Mouse (Mus musculus): ENCODE results near the gene Shmt1. TPM values are rescaled to one million over a fixed set of nuclear protein-coding genes. Genes with fewer than 3 reads are reported as not detected.
"Not testable (repeated sequence)": the region's sequence is repeated elsewhere in the genome, so short reads cannot be mapped to it uniquely, and the experiment has no call there.

Gene Shmt1
- 70.5 and 71.7 TPM in 2 replicates for polyA plus RNA-seq (2014; fragmentation: Nextera tagmentation; extraction: Ambion mirVana)

GRCm38 (mm10) chr11:60811618-60812017 is at the start of gene Shmt1:
Gene Shmt1, minus strand, starts transcription at chr11:60811718.
- Histone ChIP-seq H3K4me3 (ENCODE audit: low read depth, low read length) (peak within 1 kb of the TSS; percentile 34), H3K4me2 (ENCODE audit: low read depth, low read length, severe bottlenecking) (peak within 1 kb of the TSS; percentile 56), H3K9ac (ENCODE audit: low read length) (peak within 1 kb of the TSS; percentile 40)
- not testable (repeated sequence) for H3K27ac ChIP-seq (ENCODE audit: low read depth, low read length); H3K9me3 ChIP-seq (ENCODE audit: control insufficient read depth, low read length); H3K27me3 ChIP-seq (ENCODE audit: control insufficient read depth, insufficient read depth, low read length); ATAC-seq (replicated peaks; ENCODE audit: low FRiP score); H3K4me1 ChIP-seq (replicated peaks; ENCODE audit: control insufficient read depth, insufficient read depth, low read length); H3K36me3 ChIP-seq (ENCODE audit: control insufficient read depth, insufficient read depth, low read length); DNase-seq (ENCODE audit: low spot score)
- WGBS, result 39% methylated on average over 6 of the region's 6 CpGs

GRCm38 (mm10) chr11:60856587-60856986 is 45.1 kb upstream of the Shmt1 start:
- 83% methylated on average over 3 of the region's 3 CpGs for WGBS
- no peak for ATAC-seq (replicated peaks; ENCODE audit: low FRiP score)
- Histone ChIP-seq H3K9ac (ENCODE audit: low read length) (no peak overlapping the region), H3K9me3 (ENCODE audit: control insufficient read depth, low read length) (no peaks in the 10 kb centered on the region), H3K4me2 (ENCODE audit: low read depth, low read length, severe bottlenecking) (no peak overlapping the region), H3K27ac (ENCODE audit: low read depth, low read length) (no peak overlapping the region), H3K4me1 (replicated peaks; ENCODE audit: control insufficient read depth, insufficient read depth, low read length) (no peaks in the 10 kb centered on the region), H3K36me3 (ENCODE audit: control insufficient read depth, insufficient read depth, low read length) (no peaks in the 10 kb centered on the region; the same call in 1 of the 2 replicates), H3K4me3 (ENCODE audit: low read depth, low read length) (no peak overlapping the region), H3K27me3 (ENCODE audit: control insufficient read depth, insufficient read depth, low read length) (no peaks in the 10 kb centered on the region)
- no peak for DNase-seq (ENCODE audit: low spot score)

GRCm38 (mm10) chr11:60845415-60845814 is 33.9 kb upstream of the Shmt1 start:
- Histone ChIP-seq H3K9me3 (ENCODE audit: control insufficient read depth, low read length) (no peaks in the 10 kb centered on the region), H3K27me3 (ENCODE audit: control insufficient read depth, insufficient read depth, low read length) (no peaks in the 10 kb centered on the region), H3K4me2 (ENCODE audit: low read depth, low read length, severe bottlenecking) (no peak overlapping the region), H3K4me1 (replicated peaks; ENCODE audit: control insufficient read depth, insufficient read depth, low read length) (no peaks in the 10 kb centered on the region), H3K9ac (ENCODE audit: low read length) (no peak overlapping the region), H3K4me3 (ENCODE audit: low read depth, low read length) (no peak overlapping the region), H3K36me3 (ENCODE audit: control insufficient read depth, insufficient read depth, low read length) (no peaks in the 10 kb centered on the region; the same call in 1 of the 2 replicates), H3K27ac (ENCODE audit: low read depth, low read length) (no peak overlapping the region)
- DNase-seq (ENCODE audit: low spot score) (no peak), ATAC-seq (replicated peaks; ENCODE audit: low FRiP score) (no peak)
- WGBS, result 90% methylated on average over 5 of the region's 5 CpGs

GRCm38 (mm10) chr11:60843412-60843811 is 31.9 kb upstream of the Shmt1 start:
- Histone ChIP-seq H3K27me3 (ENCODE audit: control insufficient read depth, insufficient read depth, low read length) (no peaks in the 10 kb centered on the region), H3K4me3 (ENCODE audit: low read depth, low read length) (no peak overlapping the region), H3K4me1 (replicated peaks; ENCODE audit: control insufficient read depth, insufficient read depth, low read length) (no peaks in the 10 kb centered on the region), H3K9me3 (ENCODE audit: control insufficient read depth, low read length) (no peaks in the 10 kb centered on the region), H3K4me2 (ENCODE audit: low read depth, low read length, severe bottlenecking) (no peak overlapping the region), H3K36me3 (ENCODE audit: control insufficient read depth, insufficient read depth, low read length) (no peaks in the 10 kb centered on the region), H3K9ac (ENCODE audit: low read length) (no peak overlapping the region), H3K27ac (ENCODE audit: low read depth, low read length) (no peak overlapping the region)
- ATAC-seq (replicated peaks; ENCODE audit: low FRiP score) (no peak), DNase-seq (ENCODE audit: low spot score) (no peak)
- WGBS, result 87% methylated on average over 5 of the region's 5 CpGs

- Histone ChIP-seq H3K9me3 (ENCODE audit: control insufficient read depth, low read length) (no peaks in the 10 kb centered on the region), H3K27ac (ENCODE audit: low read depth, low read length) (no peak overlapping the region), H3K4me3 (ENCODE audit: low read depth, low read length) (no peak overlapping the region), H3K4me1 (replicated peaks; ENCODE audit: control insufficient read depth, insufficient read depth, low read length) (no peaks in the 10 kb centered on the region), H3K9ac (ENCODE audit: low read length) (no peak overlapping the region), H3K27me3 (ENCODE audit: control insufficient read depth, insufficient read depth, low read length) (no peaks in the 10 kb centered on the region), H3K36me3 (ENCODE audit: control insufficient read depth, insufficient read depth, low read length) (no peaks in the 10 kb centered on the region), H3K4me2 (ENCODE audit: low read depth, low read length, severe bottlenecking) (no peak overlapping the region)
- ATAC-seq (replicated peaks; ENCODE audit: low FRiP score) (no peak), DNase-seq (ENCODE audit: low spot score) (no peak)
- WGBS, result 79% methylated on average over 12 of the region's 12 CpGs
Measured at GRCm38 (mm10) chr11:60841467-60842200, 30.1 kb upstream of the Shmt1 start.

- Histone ChIP-seq H3K9me3 (ENCODE audit: control insufficient read depth, low read length) (no peaks in the 10 kb centered on the region), H3K4me2 (ENCODE audit: low read depth, low read length, severe bottlenecking) (no peak overlapping the region), H3K27ac (ENCODE audit: low read depth, low read length) (no peak overlapping the region), H3K4me1 (replicated peaks; ENCODE audit: control insufficient read depth, insufficient read depth, low read length) (no peaks in the 10 kb centered on the region), H3K27me3 (ENCODE audit: control insufficient read depth, insufficient read depth, low read length) (no peaks in the 10 kb centered on the region), H3K36me3 (ENCODE audit: control insufficient read depth, insufficient read depth, low read length) (no peaks in the 10 kb centered on the region), H3K4me3 (ENCODE audit: low read depth, low read length) (no peak overlapping the region), H3K9ac (ENCODE audit: low read length) (no peak overlapping the region)
- DNase-seq (ENCODE audit: low spot score) (no peak), ATAC-seq (replicated peaks; ENCODE audit: low FRiP score) (no peak)
- WGBS, result 93% methylated on average over 10 of the region's 10 CpGs
Measured at GRCm38 (mm10) chr11:60837644-60838406, 26.3 kb upstream of the Shmt1 start.

- DNase-seq (ENCODE audit: low spot score) (no peak), ATAC-seq (replicated peaks; ENCODE audit: low FRiP score) (no peak)
- no peak overlapping the region for H3K4me3 ChIP-seq (ENCODE audit: low read depth, low read length)
- H3K27me3 ChIP-seq (ENCODE audit: control insufficient read depth, insufficient read depth, low read length), result no peaks in the 10 kb centered on the region
- no peaks in the 10 kb centered on the region for H3K36me3 ChIP-seq (ENCODE audit: control insufficient read depth, insufficient read depth, low read length)
- 96% methylated on average over 6 of the region's 6 CpGs for WGBS
- H3K9me3 ChIP-seq (ENCODE audit: control insufficient read depth, low read length), result no peaks in the 10 kb centered on the region
- no peak overlapping the region for H3K4me2 ChIP-seq (ENCODE audit: low read depth, low read length, severe bottlenecking)
- H3K27ac ChIP-seq (ENCODE audit: low read depth, low read length), result no peak overlapping the region
- H3K4me1 ChIP-seq (replicated peaks; ENCODE audit: control insufficient read depth, insufficient read depth, low read length), result no peaks in the 10 kb centered on the region
- no peak overlapping the region for H3K9ac ChIP-seq (ENCODE audit: low read length)
Measured at GRCm38 (mm10) chr11:60836897-60837296, 25.4 kb upstream of the Shmt1 start.

- WGBS, result under 1% methylated on average over 34 of the region's 34 CpGs
- peak; percentile 84 for DNase-seq (ENCODE audit: low spot score)
- no peaks in the 10 kb centered on the region for H3K9me3 ChIP-seq (ENCODE audit: control insufficient read depth, low read length)
- peak within 1 kb of the TSS; percentile 69 for H3K4me3 ChIP-seq (ENCODE audit: low read depth, low read length)
- no peaks in the 10 kb centered on the region for H3K36me3 ChIP-seq (ENCODE audit: control insufficient read depth, insufficient read depth, low read length)
- H3K27ac ChIP-seq (ENCODE audit: low read depth, low read length), result no peak within 1 kb of the TSS
- H3K4me1 ChIP-seq (replicated peaks; ENCODE audit: control insufficient read depth, insufficient read depth, low read length), result peaks cover 5% of the 10 kb centered on the region; the same call in 1 of the 2 replicates
- H3K4me2 ChIP-seq (ENCODE audit: low read depth, low read length, severe bottlenecking), result peak within 1 kb of the TSS; percentile 81
- ATAC-seq (replicated peaks; ENCODE audit: low FRiP score), result peak; percentile 89
- peak within 1 kb of the TSS; percentile 81 for H3K9ac ChIP-seq (ENCODE audit: low read length)
- H3K27me3 ChIP-seq (ENCODE audit: control insufficient read depth, insufficient read depth, low read length), result no peaks in the 10 kb centered on the region
Measured at GRCm38 (mm10) chr11:60830433-60831052, 19.0 kb upstream of the Shmt1 start, which contains the start of gene Dhrs7b. Gene Dhrs7b, plus strand, starts transcription at chr11:60830631.

All from forebrain, embryonic 11.5 days (tissue).